Mouse (Mus musculus) hindbrain, embryonic 14.5 days (tissue): ENCODE data around the gene Ect2. TPM values are rescaled to one million over a fixed set of nuclear protein-coding genes. Genes with fewer than 3 reads are reported as not detected.

ENCODE experiments used
- ATAC-seq: fragments of 200-750 bp; cut with Nextera tagmentation; 2 replicates; pipeline ENCODE4 v1.8.0; 2017; ENCODE audit warnings: moderate number of reproducible peaks, mild to moderate bottlenecking, moderate TSS enrichment, moderate library complexity; ENCODE audit not compliant: low FRiP score
- DNase-seq: peaks from one replicate; pipeline ENCODE4 v3.0.0-alpha.2; 2015; ENCODE audit warnings: low spot score
- H3K27ac ChIP-seq: fragments of 300-500 bp; sonication (generic); 2 replicates; pipeline ENCODE4 v1.5.1; 2014; ENCODE audit warnings: mild to moderate bottlenecking, moderate library complexity
- H3K27me3 ChIP-seq: fragments of 300-500 bp; sonication (generic); 2 replicates; pipeline ENCODE4 v1.6.1; 2014; ENCODE audit warnings: mild to moderate bottlenecking, low read length, mixed read lengths; ENCODE audit not compliant: control insufficient read depth, insufficient read depth
- H3K36me3 ChIP-seq: fragments of 300-500 bp; sonication (generic); replicated peaks from 2 replicates; pipeline ENCODE4 v1.6.1; 2014; ENCODE audit not compliant: control insufficient read depth, insufficient read depth
- H3K4me1 ChIP-seq: fragments of 300-500 bp; sonication (generic); replicated peaks from 2 replicates; pipeline ENCODE4 v1.6.1; 2014; ENCODE audit warnings: antibody characterized with exemption, low read length, mixed read lengths; ENCODE audit not compliant: control insufficient read depth, insufficient read depth
- H3K4me2 ChIP-seq: fragments of 300-500 bp; sonication (generic); replicated peaks from 2 replicates; pipeline ENCODE4 v1.6.1; 2014; ENCODE audit warnings: mild to moderate bottlenecking, moderate library complexity
- H3K4me3 ChIP-seq: fragments of 300-500 bp; sonication (generic); replicated peaks from 2 replicates; pipeline ENCODE4 v1.5.1; 2014; ENCODE audit warnings: mild to moderate bottlenecking, low read length
- H3K9ac ChIP-seq: fragments of 300-500 bp; sonication (generic); 2 replicates; pipeline ENCODE4 v1.6.1; 2014
- H3K9me3 ChIP-seq: fragments of 300-500 bp; sonication (generic); 2 replicates; pipeline ENCODE4 v1.6.1; 2016; ENCODE audit warnings: low read length; ENCODE audit not compliant: control insufficient read depth
- WGBS: fragments of 180-500 bp; shearing (Covaris S2); extraction: QIAGEN DNeasy Blood & Tissue Kit; methylation state at CpG from one replicate; pipeline ENCODE4 v1.1.7; 2014; 5-methylcytosine and 5-hydroxymethylcytosine counted together
- polyA plus RNA-seq: library from polyadenylated mRNA; unstranded; fragments of >200 nt; fragmentation: Nextera tagmentation; extraction: Ambion mirVana; gene quantifications from 2 replicates; pipeline ENCODE4 v1.2.1, GENCODE M21; 2014

The Ect2 gene
- polyA plus RNA-seq = 10.0 and 13.1 TPM in 2 replicates

DNA sequence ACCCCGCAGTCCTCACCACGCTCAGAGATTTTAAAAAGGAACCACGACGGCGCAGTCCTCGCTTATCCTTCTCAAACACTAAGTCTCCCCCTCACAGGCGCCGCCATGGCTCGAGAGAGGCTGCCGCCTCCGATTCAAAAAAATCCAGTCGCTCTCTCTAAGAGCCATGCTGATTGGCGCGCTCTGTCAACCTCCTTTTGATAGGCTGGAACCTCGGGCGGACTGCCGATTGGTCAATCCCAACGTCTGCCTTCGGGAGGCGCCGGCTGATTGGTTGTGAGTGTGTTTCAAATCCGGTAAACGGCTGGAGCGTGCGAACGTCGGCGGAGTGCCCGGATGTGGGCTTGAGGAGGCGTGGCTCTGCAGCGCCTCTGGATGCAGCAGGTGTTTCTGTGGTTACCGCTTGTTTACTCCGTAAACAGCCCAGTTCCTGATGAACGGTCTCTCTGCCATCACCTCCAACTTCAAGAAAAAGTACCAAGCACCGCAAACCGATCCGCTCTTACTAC lies at the start of gene Ect2:
Gene Ect2 (minus strand): TSS at position 178 of the 509 bp plus-strand sequence.
- peak within 1 kb of the TSS; percentile 51 for H3K9ac ChIP-seq
- peak; percentile 100 for DNase-seq
- WGBS = under 1% methylated on average over 37 of the region's 37 CpGs
- peak within 1 kb of the TSS; percentile 67 for H3K4me3 ChIP-seq
- H3K4me2 ChIP-seq = peak within 1 kb of the TSS; percentile 79
- no peaks in the 10 kb centered on the region for H3K36me3 ChIP-seq
- no peaks in the 10 kb centered on the region; the same call in 1 of the 2 replicates for H3K4me1 ChIP-seq
- no peaks in the 10 kb centered on the region for H3K27me3 ChIP-seq
- H3K27ac ChIP-seq = peak within 1 kb of the TSS; percentile 16; the same call in 1 of the 2 replicates
- peak; percentile 100 for ATAC-seq
- no peaks in the 10 kb centered on the region for H3K9me3 ChIP-seq

DNA sequence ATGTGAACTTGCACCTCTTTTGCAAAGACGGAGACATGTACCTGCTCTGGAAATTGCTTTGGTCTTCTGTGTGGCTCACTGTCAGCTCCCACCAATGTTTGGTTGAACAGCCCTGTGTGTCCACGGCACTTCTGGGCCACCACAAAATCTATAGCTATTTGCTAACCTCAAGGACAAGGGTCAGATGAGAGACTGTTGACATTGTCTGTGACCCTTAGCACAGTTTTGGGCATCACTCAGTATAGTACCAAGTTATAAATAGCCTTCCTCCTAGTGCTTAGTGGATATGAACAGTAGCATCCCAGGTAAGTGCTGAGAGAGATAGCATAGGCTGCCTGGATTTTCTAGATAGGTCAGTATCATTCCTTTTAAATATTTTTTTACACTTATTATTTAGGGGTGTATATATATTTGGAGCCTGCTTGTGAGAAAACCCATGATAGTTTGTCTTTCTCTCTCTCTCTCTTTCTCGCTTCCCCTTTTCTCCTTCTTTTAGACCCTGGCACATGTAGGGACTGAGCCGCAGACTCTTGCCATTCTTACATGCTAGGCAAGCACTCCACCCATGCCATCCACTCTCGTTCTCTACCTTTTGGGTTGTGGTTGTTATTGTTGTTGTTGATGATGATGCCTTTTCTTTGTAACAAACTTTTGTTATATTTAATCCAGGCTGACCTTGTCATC lies 48.2 kb upstream of the Ect2 start:
- 88% methylated on average over 5 of the region's 5 CpGs for WGBS
- Histone ChIP-seq H3K9me3 (no peaks in the 10 kb centered on the region), H3K27me3 (no peaks in the 10 kb centered on the region), H3K9ac (no peak overlapping the region), H3K4me1 (no peaks in the 10 kb centered on the region), H3K36me3 (no peaks in the 10 kb centered on the region), H3K27ac (no peak overlapping the region), H3K4me2 (no peak overlapping the region), H3K4me3 (no peak overlapping the region)
- DNase-seq = no peak
- ATAC-seq = no peak

DNA sequence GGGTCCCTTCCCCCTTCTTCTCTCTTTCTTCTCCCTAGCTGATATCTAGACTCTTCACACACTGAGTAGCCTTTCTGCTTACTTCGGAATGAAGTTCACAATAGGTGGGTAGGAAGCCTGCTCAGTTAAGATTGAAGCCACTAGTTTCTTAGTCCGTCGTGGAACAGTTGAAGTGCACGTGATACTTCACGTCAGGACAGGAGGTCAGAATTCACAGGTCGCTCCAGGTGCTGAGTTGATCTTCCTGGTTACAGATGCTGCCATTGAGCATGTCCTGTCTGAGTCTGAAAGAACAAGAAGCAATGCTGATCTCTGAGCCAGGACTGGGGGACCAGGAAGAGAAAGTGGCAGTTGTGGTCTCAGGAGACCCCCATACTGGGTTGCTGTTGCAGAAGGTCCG lies 45.4 kb upstream of the Ect2 start:
- Histone ChIP-seq H3K36me3 (no peaks in the 10 kb centered on the region), H3K9me3 (no peaks in the 10 kb centered on the region), H3K27ac (no peak overlapping the region), H3K4me1 (no peaks in the 10 kb centered on the region), H3K27me3 (no peaks in the 10 kb centered on the region), H3K4me2 (no peak overlapping the region), H3K9ac (no peak overlapping the region), H3K4me3 (no peak overlapping the region)
- WGBS = 93% methylated on average over 7 of the region's 7 CpGs
- DNase-seq = no peak
- ATAC-seq = no peak

DNA sequence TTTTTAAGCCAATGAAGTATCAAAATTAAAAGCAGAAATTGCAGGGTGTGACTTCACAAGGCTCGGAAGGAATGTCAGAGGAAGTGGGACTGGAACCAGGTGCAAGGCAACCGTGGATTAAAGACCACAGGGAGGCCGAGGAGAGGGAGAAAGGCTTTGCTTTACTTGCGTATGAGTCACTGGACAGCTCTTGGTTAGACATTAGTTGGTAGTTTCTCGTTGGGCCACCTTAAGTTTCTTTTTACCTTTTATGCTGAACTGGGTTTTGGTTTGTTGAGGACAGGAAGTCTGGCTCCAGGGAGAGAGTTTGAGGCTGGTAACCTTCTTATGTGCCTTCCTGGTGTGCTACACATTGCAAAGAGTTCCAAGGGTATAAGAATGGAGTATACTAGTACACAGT lies 44.1 kb upstream of the Ect2 start:
- Histone ChIP-seq H3K9me3 (no peaks in the 10 kb centered on the region), H3K27me3 (no peaks in the 10 kb centered on the region), H3K36me3 (no peaks in the 10 kb centered on the region), H3K4me2 (no peak overlapping the region), H3K4me1 (no peaks in the 10 kb centered on the region), H3K4me3 (no peak overlapping the region), H3K27ac (no peak overlapping the region), H3K9ac (no peak overlapping the region)
- ATAC-seq (no peak), DNase-seq (no peak)
- WGBS = 89% methylated on average over 5 of the region's 5 CpGs

DNA sequence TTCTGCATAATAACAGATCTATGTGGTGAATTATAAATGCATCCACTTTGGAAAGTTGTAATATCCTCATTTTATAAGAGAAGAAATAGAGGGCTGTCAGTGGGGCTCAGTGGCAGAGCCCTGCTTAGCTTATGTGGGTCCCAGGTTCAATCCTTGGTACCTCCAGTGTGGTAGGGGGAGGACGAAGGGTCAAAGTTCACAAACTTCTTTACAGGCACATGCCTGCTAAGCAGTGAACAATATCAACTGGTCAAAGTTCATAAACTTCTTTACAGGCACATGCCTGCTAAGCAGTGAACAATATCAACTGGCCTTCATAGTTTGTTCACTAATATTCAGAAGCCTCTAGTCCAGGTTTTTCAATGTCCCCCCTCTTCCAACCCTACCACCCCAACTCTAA lies 42.9 kb upstream of the Ect2 start:
- no peak for DNase-seq
- no peak overlapping the region for H3K4me2 ChIP-seq
- H3K9me3 ChIP-seq = no peaks in the 10 kb centered on the region
- H3K4me1 ChIP-seq = no peaks in the 10 kb centered on the region
- no peak overlapping the region for H3K27ac ChIP-seq
- H3K36me3 ChIP-seq = no peaks in the 10 kb centered on the region
- no peak overlapping the region for H3K4me3 ChIP-seq
- no peak overlapping the region for H3K9ac ChIP-seq
- 78% methylated on average over 1 of the region's 1 CpGs for WGBS
- no peaks in the 10 kb centered on the region for H3K27me3 ChIP-seq
- ATAC-seq = no peak

DNA sequence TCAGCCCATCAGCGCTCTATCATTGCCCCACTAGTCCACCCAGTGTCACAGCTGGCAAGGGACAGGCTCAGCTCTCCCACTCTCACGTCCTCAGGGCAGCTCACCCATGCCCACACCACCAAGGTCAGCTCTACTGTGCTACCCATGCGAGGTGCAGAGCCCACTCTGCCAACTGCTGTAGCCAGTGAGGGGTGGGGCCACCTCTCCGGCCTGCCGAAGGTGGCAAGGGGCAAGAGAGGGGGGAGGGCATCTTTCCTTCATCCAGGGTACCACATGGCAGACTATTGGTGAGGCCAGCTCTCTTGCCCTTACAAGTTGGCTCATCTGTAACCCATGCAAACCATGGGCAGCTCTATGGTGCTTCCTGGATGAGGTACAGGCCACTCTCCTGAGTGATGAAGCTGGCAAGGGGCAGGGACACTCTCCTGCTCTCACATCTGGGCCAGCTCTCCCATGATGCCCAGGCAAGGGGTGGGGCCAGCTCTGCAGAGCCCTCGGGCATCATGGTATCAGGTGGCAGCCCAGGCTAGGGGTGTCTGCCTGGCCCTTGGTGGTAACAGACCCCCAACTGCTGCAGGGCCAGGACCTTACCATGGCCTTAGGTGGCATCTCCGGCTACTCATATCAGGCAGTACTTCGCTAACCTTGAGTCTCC lies 42.0 kb upstream of the Ect2 start:
- ATAC-seq (0 out of 2 replicates have a peak, but pooled peaks have one; percentile 46), DNase-seq (no peak)
- WGBS = 94% methylated on average over 8 of the region's 8 CpGs
- Histone ChIP-seq H3K27me3 (no peaks in the 10 kb centered on the region), H3K4me1 (no peaks in the 10 kb centered on the region), H3K4me2 (no peak overlapping the region), H3K36me3 (no peaks in the 10 kb centered on the region), H3K9ac (no peak overlapping the region), H3K9me3 (no peaks in the 10 kb centered on the region), H3K27ac (no peak overlapping the region), H3K4me3 (no peak overlapping the region)

DNA sequence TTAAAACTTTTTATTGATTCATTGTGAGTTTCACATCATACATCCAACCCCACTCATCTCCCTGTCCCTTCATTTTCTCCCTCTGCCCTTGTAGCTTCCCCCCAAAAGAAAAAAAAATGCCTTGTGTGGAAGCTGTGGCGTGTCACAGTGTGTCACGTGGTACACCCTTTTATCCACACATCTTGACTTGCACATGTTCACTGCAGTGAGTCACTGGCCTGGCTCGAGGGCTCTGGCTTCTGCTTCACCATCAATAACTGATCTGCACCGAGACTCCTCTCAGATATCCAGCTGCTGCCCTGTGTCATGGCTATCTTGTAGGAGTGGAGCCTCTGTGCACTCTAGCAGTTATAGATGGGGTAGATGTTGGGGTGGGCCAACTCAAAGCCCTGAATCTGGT lies 41.5 kb upstream of the Ect2 start:
- H3K4me1 ChIP-seq = no peaks in the 10 kb centered on the region
- no peak for DNase-seq

DNA sequence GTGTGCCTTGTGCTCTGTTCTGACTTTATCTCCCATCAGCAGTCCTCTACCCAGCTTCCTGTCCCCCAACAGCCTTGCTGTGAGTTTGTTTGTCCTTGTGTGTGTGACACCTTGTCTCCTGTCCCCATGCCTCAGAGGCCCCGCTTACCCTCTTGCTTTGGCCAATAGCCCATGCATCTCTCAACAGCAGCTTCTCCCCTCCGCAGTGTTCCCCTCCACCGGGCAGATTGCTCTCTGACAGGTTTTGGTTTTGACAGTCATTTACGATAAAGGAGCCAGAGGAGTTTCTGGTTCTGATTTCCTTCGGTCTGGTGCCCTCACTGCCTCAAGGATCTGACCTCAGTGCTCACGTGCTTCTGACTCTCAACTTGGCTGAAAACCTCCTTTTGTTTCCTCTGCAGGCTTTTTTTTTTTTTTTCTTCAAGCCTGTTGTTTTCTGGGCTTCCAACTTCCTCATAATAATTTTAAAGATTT lies 40.2 kb upstream of the Ect2 start:
- DNase-seq (no peak), ATAC-seq (no peak)
- H3K4me1 ChIP-seq = peaks cover 4% of the 10 kb centered on the region; the same call in 1 of the 2 replicates
- H3K36me3 ChIP-seq = no peaks in the 10 kb centered on the region
- no peak overlapping the region for H3K27ac ChIP-seq
- H3K27me3 ChIP-seq = no peaks in the 10 kb centered on the region
- 59% methylated on average over 6 of the region's 6 CpGs for WGBS
- no peaks in the 10 kb centered on the region for H3K9me3 ChIP-seq
- H3K4me2 ChIP-seq = no peak overlapping the region
- H3K4me3 ChIP-seq = no peak overlapping the region
- no peak overlapping the region for H3K9ac ChIP-seq

More for the DNA sequence above, 41.5 kb upstream of the Ect2 start:
- Histone ChIP-seq H3K27me3 (no peaks in the 10 kb centered on the region), H3K4me3 (no peak overlapping the region), H3K9ac (no peak overlapping the region), H3K9me3 (no peaks in the 10 kb centered on the region), H3K27ac (no peak overlapping the region), H3K4me2 (no peak overlapping the region), H3K36me3 (no peaks in the 10 kb centered on the region)
- no peak for ATAC-seq
- 89% methylated on average over 4 of the region's 4 CpGs for WGBS

DNA sequence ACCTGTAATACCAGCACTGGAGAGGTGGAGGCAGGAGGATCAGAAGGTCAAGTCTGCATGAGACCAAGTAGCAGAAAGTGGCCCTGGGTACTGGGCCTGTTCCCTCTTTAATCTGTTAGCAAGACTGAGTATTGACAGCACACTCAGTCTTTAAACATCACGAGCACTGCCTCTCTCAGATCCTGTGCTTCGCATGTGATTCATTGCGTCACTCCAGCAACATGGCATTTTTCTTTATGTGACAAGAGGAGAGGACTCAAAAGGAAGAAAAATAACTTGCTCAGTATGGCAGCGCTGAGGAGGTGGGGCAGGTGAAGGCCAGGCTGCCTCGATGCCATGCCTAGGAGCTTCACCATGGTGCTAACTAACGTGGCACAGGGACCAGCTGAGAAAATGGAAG lies 38.2 kb upstream of the Ect2 start:
- WGBS = 87% methylated on average over 6 of the region's 6 CpGs

More for the DNA sequence above, 38.2 kb upstream of the Ect2 start:
- ATAC-seq (no peak), DNase-seq (no peak)
- Histone ChIP-seq H3K9ac (no peak overlapping the region), H3K27me3 (no peaks in the 10 kb centered on the region), H3K4me2 (no peak overlapping the region), H3K36me3 (no peaks in the 10 kb centered on the region), H3K4me1 (peaks cover 4% of the 10 kb centered on the region; the same call in 1 of the 2 replicates), H3K9me3 (no peaks in the 10 kb centered on the region), H3K27ac (no peak overlapping the region), H3K4me3 (no peak overlapping the region)
